Mouse (Mus musculus) liver, adult 2 months (tissue): ENCODE results near the gene Ddah2. TPM values are rescaled to one million over a fixed set of nuclear protein-coding genes. Genes with fewer than 3 reads are reported as not detected.

Experiments used
- DNase-seq: peaks from one replicate; pipeline ENCODE4 v3.0.0-alpha.2; 2011; ENCODE audit warnings: low read depth, low spot score; ENCODE audit errors: extremely low read depth
- H3K27ac ChIP-seq: fragments of 200-500 bp; replicated peaks from 2 replicates; pipeline ENCODE4 v1.5.1; 2012; ENCODE audit warnings: low read depth, mild to moderate bottlenecking, control low read depth, inconsistent platforms, low read length; ENCODE audit not compliant: insufficient read depth
- H3K27me3 ChIP-seq: fragments of 200-500 bp; 2 replicates; pipeline ENCODE4 v1.6.1; 2012; ENCODE audit warnings: mild to moderate bottlenecking, moderate library complexity, low read length, inconsistent platforms; ENCODE audit not compliant: control insufficient read depth, insufficient read depth
- H3K36me3 ChIP-seq: fragments of 200-500 bp; 2 replicates; pipeline ENCODE4 v1.6.1; 2012; ENCODE audit warnings: low read length, inconsistent platforms; ENCODE audit not compliant: control insufficient read depth, insufficient read depth
- H3K4me1 ChIP-seq: fragments of 200-500 bp; 2 replicates; pipeline ENCODE4 v1.6.1; 2011; ENCODE audit warnings: low read length; ENCODE audit not compliant: control insufficient read depth, insufficient read depth
- H3K4me3 ChIP-seq: fragments of 200-500 bp; 2 replicates; pipeline ENCODE4 v1.5.1; 2011; ENCODE audit warnings: low read depth, mild to moderate bottlenecking, control low read depth, low read length, moderate library complexity; ENCODE audit not compliant: insufficient read depth
- H3K79me2 ChIP-seq: fragments of 200-500 bp; 2 replicates; pipeline ENCODE4 v1.6.1; 2012; ENCODE audit warnings: inconsistent platforms, mild to moderate bottlenecking, low read length, moderate library complexity; ENCODE audit not compliant: control insufficient read depth, insufficient read depth
- H3K9ac ChIP-seq: fragments of 200-500 bp; 2 replicates; pipeline ENCODE4 v1.6.1; 2012; ENCODE audit warnings: low read depth, mild to moderate bottlenecking, control low read depth, inconsistent platforms, low read length
- CTCF ChIP-seq: fragments of 200-500 bp; IDR thresholded peaks from 2 replicates; pipeline ENCODE4 v1.5.1; 2011; ENCODE audit warnings: low read depth, low read length, control low read depth
- POLR2A ChIP-seq: fragments of 200-500 bp; IDR thresholded peaks from 2 replicates; pipeline ENCODE4 v1.6.1; 2011; ENCODE audit warnings: low read length, control low read depth; ENCODE audit not compliant: insufficient read depth; ENCODE audit errors: extremely low read depth
- WGBS: fragments of 180-500 bp; shearing (Covaris S2); methylation state at CpG from one replicate; pipeline ENCODE4 v1.1.7; 2018; 5-methylcytosine and 5-hydroxymethylcytosine counted together
- polyA plus RNA-seq: library from polyadenylated mRNA; depleted of rRNA; stranded (reverse); fragments of >200 nt; gene quantifications from 2 replicates; pipeline ENCODE4 v1.2.3, GENCODE M21; 2012
- total RNA-seq: library from RNA; depleted of rRNA; stranded (reverse); fragments of >200 nt; gene quantifications from 2 replicates; pipeline ENCODE4 v1.2.3, GENCODE M21; 2014

Gene Ddah2
- total and polyA plus RNA-seq, 2 experiments = 3.0 to 3.9 TPM

DNA sequence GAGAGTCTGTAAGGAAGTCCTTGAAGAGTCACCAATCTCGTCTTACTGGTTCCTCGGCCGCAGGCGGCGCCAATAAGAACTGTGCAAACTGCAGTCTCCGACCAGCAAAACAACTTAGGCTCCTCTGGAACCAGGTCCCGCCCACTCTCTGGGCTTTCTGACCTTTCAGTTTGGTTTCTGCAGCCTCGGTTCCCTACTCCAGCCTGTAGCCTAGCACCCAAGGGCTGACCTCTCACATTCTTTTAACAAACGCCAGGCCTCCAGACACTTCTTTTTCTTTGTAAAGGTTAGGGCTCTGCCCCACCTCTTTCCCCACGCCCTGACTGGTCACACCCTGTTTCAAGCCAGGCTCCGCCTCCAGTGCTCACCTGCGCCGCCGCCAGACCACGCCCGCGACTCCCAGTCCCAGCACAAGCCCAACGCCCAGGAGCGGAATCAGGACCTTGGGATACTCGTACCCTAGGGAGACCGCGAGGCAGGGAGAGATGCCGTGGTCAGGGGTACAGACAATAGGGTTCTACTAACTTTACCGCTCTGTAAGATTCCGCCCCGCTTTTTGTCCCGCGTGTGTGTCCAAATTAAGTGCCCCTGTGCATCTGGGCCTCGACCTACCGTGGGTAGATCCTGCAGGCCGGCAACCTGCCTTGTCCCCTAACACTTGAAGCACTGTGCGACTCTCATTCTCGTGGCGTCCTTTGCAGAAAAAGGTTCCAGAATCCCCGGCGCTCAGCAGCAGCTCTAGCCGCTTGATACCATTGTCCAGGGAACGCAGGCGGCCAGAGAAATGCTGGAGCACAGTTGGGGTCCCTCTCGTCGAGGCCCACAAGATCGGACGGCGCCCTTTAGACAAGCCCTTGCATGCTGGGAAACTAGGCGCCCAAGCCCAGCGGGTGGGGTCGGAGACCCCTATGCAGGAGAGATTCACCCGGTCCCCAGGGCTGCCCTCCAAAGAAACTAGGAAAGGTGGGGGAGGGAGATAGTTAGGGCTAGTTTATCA, 6.4 kb downstream of the Ddah2 start, which contains the start of gene Ly6g6c:
TSS of gene Ly6g6c (plus strand) at position 438 of the 997 bp plus-strand sequence.
- H3K27ac ChIP-seq = no peak within 1 kb of the TSS
- WGBS = 5% methylated on average over 48 of the region's 48 CpGs

DNA sequence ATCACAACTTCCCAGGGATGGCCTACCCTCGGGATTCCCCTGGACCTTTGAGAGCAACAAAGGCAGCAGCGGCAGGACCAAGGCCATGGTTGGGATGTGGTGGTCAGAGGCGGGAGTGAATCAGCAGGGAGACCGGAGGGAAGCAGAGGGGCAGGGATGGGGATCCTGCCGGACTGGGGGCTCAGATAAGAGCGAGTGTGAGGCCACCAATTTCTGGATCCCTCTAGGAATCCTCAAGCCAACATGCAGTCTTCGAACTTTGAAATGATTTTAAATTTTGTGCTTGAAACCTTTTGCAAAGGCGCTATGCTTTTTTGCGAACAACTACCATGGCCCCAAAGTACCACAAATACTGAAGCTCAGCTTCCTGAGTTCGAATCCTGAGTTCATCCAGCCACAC, 7.2 kb downstream of the Ddah2 start, which contains the start of gene Mpig6b:
TSS of gene Mpig6b (minus strand) at position 101 of the 400 bp plus-strand sequence.
- no peak for DNase-seq
- TF ChIP-seq CTCF (no peak), POLR2A (no peak)
- Histone ChIP-seq H3K9ac (no peak within 1 kb of the TSS), H3K27ac (no peak within 1 kb of the TSS), H3K27me3 (peaks cover 2% of the 10 kb centered on the region; the same call in 1 of the 2 replicates), H3K79me2 (no peaks in the 10 kb centered on the region), H3K4me3 (peak within 1 kb of the TSS; percentile 24), H3K4me1 (no peaks in the 10 kb centered on the region), H3K36me3 (no peaks in the 10 kb centered on the region)
- WGBS = 50% methylated on average over 10 of the region's 10 CpGs

More for the DNA sequence above, 6.4 kb downstream of the Ddah2 start, which contains the start of gene Ly6g6c:
- DNase-seq = no peak
- no peaks in the 10 kb centered on the region for H3K4me1 ChIP-seq
- TF ChIP-seq CTCF = no peak
- TF ChIP-seq POLR2A = no peak
- H3K27me3 ChIP-seq = peaks cover 2% of the 10 kb centered on the region; the same call in 1 of the 2 replicates
- H3K79me2 ChIP-seq = no peaks in the 10 kb centered on the region
- no peak within 1 kb of the TSS for H3K9ac ChIP-seq
- peak within 1 kb of the TSS; percentile 24 for H3K4me3 ChIP-seq
- no peaks in the 10 kb centered on the region for H3K36me3 ChIP-seq

DNA sequence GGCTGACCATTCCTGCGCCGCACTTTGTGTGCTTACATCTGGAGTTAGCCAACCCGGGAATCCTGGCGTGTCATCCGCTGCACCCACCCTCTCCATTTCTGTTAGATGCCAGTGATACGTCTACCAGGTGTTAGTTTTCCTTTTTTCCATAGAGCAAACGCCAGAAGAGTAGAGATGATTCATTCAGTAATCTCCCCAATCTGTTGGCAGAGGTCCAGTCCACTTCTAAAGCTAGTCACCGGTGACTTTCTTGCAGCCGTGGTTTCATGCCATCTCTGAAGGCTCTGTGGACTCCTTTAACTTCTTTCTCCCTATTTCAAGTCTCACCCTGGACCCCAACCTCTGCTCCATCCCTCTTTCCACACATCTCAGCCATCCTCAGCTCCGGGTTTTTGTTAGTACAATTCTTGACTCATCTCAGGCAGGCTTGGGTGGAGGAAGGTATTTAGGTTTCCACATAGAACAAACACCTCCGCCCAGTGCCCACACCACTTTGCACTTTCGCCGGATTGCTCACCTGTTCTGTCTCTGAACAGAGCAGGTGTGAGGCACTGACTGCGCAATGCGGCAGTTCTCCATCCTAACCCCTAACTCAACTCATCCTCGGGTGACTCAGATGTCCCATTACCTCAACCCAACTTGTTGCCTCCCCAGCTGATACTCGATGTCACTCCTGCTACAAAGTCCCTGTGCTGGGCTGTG, 9.5 kb downstream of the Ddah2 start:
- Histone ChIP-seq H3K27ac (no peak overlapping the region), H3K27me3 (peaks cover 2% of the 10 kb centered on the region; the same call in 1 of the 2 replicates), H3K79me2 (no peaks in the 10 kb centered on the region), H3K9ac (no peak overlapping the region), H3K4me1 (no peaks in the 10 kb centered on the region), H3K36me3 (no peaks in the 10 kb centered on the region), H3K4me3 (no peak overlapping the region)
- WGBS = 70% methylated on average over 17 of the region's 17 CpGs
- DNase-seq = no peak
- TF ChIP-seq POLR2A = no peak
- no peak for TF ChIP-seq CTCF

DNA sequence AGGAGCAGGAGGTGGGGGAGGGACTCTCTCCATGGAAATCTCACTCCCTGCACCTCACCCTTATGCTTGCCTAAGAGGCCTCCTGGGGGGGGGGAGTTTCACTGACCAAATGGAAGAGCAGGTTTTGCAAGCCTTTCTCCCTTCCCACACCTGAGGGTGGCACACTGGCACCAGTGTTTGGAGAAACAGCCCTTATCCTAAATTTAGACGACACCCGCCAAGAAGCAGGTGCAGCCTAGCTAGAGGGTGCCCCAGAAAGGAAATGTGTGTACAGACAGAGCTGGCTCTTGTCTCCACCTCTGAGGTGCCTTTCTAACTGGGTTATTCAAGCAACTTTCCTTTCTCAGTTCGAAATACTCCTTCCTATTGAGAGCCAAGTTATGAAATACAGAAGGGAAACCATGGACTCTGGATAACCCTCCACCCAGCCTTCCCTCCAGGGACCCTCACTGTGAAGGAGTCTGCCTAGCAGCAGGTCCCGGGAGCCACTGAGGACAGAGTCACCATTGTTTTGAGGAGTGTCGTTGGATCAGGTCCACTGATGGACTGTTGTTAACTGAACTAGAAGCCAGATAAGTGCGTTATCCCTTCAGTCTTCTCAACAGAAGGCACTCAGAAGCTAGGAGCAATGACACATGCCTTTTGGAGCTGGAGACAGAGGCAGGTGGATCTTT, 11.9 kb downstream of the Ddah2 start:
- H3K27me3 ChIP-seq = peaks cover 2% of the 10 kb centered on the region; the same call in 1 of the 2 replicates
- no peak overlapping the region for H3K9ac ChIP-seq
- H3K4me1 ChIP-seq = no peaks in the 10 kb centered on the region
- no peak for DNase-seq
- no peak overlapping the region for H3K4me3 ChIP-seq
- no peaks in the 10 kb centered on the region for H3K79me2 ChIP-seq
- H3K36me3 ChIP-seq = no peaks in the 10 kb centered on the region
- WGBS = 74% methylated on average over 6 of the region's 6 CpGs
- no peak for TF ChIP-seq CTCF
- TF ChIP-seq POLR2A = no peak
- no peak overlapping the region for H3K27ac ChIP-seq

DNA sequence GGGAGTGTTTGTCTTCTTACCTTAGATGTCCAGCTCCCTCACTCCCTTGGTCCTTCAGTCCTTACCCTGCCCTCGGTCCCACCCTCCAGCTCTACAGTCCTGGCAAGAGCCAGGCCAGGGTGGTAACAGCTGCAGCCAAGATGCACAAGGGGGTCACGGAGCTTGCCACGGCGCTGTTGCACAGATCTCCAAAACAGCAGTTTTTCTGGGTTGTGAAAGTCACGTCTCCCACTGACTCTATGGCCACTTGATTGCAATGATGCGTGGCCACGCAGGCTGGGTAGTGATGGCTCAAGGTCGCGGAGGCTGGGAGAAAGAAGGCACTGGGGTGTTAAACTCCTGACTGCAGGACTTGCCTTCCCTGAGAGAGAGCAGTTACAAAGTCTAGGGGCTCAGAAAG, 12.6 kb downstream of the Ddah2 start:
- no peak for DNase-seq
- no peak overlapping the region for H3K9ac ChIP-seq
- 77% methylated on average over 9 of the region's 9 CpGs for WGBS
- H3K27ac ChIP-seq = no peak overlapping the region
- no peaks in the 10 kb centered on the region for H3K27me3 ChIP-seq
- no peak overlapping the region for H3K4me3 ChIP-seq
- no peaks in the 10 kb centered on the region for H3K79me2 ChIP-seq
- TF ChIP-seq CTCF (no peak), POLR2A (no peak)
- H3K36me3 ChIP-seq = no peaks in the 10 kb centered on the region
- H3K4me1 ChIP-seq = no peaks in the 10 kb centered on the region
